Mouse (Mus musculus): Measurements from ENCODE around the gene Pip5k1c.

Pip5k1c gene

DNA sequence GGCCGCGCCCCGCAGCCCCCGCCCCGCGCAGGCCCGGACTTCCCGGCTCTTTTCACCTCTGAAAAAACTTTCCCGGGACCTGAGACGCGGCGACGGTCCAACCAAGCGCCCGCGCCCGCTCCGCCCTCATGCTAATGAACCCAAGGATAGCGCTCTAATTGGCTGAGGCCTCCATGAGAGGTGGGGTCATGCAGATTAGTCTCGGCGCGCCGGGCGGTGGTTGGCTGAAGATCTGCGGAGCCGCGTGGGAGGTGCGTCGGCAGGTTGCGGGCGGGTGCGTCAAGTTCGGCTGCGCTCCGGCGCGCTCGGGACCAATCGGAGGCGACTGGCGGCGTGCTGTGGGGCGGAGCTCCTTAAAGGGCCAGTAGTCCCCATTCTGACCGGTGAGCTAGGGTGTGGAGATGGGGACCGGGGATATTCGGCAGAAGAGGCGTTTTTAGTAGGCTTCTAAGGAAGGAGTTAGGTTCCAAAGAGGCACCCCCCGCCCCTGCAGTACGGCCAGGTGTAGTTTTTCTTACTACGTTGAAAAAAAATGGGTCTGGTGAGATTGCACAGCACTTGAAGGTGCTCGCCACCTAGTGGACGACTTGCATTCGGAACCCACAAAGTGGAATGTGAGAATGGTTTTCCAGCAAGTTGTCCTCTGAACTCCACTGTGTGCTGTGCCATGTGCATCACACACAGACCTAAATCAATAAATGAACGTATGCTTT is 57.7 kb downstream of the Pip5k1c start, which contains the start of gene Hmg20b:
Gene Hmg20b (minus strand): TSS at position 130 of the 713 bp plus-strand sequence.
- DNase-seq, result peak; percentile 100

DNA sequence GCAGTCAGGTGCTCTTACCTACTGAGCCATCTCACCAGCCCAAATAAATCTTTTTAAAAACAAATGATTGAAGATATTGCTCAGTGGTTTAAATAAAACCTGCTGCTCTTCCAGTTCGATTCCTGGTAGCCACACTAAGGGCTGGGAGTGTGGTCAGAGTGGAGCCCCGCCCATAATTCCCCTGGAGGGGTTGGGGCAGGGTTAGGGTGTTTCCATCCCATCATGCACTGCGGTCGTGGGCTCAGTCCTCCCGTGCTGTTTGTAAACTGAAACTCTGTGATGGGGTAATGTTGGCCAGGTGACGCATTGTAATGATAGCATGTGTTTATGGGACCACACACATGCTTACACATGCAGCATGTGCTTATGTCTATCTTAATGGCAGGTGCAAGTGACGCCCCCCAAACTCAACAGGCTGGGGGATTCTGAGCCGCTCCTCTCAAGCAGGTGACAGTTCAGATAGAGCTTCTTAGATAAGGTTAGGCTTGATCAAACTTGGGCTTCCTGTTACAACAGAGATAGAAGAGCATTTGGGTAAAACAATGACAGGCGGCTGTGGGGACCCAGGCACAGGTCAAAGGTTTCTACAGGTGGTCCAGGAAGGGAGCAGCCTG is 59.0 kb downstream of the Pip5k1c start:
- DNase-seq, result no peak

DNA sequence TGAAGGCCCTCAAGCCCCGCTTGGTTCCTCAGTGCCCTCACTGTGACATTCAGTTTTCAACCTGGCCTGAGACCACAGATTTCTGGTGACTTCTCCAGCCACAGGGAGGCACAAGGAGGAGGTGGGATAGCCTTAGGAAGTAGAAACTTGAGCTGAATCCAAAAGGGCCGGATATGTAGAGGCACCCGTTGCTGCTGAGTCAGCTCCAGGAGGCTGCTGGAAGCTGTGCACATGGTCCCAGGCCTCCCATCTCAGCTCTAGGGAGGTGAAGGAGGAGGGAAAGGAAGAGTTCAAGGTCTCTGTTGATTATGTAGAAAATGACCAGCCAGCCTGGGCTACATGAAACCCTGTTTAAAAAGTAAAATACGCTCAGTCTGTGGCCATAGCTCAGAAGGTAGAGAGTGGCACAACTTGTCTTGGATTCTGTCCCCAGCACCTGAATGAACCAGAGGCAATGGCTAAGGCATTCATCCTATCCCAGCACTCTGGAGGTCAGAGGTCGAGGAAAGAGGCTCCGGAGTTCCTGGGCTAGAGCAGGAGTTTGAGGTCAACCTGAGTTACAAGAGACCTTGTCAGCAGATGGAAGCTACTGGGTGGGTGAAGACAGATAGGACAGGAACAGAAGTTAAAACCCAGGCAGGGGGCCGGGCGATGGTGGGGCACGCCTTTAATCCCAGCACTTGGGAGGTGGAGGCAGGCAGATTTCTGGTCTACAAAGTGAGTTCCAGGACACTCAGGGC is 62.1 kb downstream of the Pip5k1c start:
- DNase-seq, result no peak

GRCm38 (mm10) chr10:81355533-81355932 is 62.8 kb downstream of the Pip5k1c start:
- no peak for DNase-seq

- DNase-seq, result peak; percentile 39 to 74
These were observed 63.7 kb downstream of the Pip5k1c start for GRCm38 (mm10) chr10:81356352-81356990.

GRCm38 (mm10) chr10:81356991-81357844 is 64.5 kb downstream of the Pip5k1c start, which contains the start of gene Mfsd12:
Mfsd12 (plus strand) TSS chr10:81357491.
- DNase-seq, result peak; percentile 93 to 96

DNA sequence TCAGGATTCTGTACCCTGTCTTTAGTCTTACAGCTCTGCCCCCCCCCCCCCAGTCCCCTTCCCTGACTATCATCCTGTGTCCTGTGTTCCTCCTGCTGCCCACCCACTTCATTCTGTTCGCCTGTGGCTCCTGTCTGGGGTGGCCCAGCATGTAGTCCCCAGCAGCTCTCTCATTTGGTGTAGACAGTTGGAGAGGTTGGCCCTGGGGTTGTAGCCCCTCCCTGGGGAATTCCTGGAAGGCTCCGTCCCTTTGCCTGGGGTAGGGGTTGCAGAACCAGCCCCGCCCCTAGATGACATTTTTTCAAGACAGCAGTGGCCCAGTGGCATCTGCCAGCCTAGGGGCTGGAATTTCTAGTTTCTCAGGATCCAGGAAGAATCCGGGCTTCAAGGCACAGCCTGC is 65.4 kb downstream of the Pip5k1c start:
- DNase-seq, result no peak

DNA sequence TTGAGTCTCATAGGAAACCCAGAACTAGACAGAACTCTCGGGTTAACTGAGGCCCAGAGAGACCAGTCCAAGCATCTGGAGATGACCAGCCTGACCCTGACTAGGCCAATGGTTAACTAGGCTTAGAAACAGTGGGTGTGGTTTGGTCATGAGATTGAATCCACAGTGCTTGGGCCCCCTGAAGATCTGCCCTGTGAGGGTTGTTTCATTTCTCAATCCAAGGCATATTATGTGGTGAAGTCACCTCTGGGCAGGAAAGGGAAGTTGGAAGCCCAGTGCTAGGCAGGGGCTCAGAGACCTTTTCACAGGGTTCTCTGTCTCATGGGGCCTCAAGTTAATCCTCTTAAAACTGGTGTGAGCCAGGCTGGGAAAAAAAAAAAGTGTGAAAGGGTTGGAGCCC is 66.1 kb downstream of the Pip5k1c start:
- DNase-seq, result peak; percentile 48 to 76

DNA sequence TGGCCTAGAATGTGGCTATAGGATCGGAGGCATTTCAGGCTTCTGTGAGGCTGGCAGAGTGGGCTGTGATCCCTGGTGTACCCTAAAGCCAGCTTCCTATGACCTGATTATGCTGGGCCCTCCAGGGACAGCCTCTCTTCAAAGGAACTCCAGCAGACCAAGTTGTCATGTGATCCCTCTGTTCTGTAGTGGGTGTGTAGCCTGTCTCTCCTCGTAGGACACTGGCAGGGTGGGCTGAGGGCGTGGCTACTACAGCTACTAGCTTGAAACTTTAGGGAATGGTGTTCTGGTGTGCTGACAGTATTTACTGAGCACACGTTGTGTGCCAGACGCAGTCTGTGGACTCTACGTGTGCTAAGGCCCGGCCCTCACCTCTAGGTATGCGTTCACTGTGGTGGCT is 68.0 kb downstream of the Pip5k1c start:
- no peak for DNase-seq

DNA sequence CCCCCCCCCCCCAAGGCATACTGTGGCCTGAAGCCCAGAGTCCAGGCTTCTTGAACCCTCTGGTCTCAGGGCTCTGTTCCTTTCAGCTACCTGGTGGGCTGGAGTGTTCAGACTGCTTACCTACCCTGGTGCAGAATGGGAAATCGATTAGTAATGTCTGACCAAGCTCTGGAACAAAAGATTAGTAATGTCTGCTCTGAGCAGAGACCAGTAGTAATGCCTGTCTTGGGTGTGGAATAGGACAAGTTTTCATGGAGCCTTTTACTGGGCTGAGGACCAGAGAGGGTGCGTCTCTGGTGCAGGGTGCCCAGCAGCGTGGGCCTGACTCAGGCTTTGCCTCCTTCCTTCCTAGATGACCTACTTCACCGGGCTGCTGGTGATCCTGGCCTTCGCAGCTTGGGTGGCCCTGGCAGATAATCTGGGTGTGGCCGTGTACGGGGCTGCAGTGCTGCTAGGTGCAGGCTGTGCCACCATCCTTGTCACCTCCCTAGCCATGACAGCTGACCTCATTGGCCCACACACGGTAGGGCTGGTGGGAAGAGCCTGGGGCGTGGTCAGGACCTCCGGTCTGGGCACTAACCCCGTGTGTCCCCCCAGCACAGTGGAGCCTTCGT is 69.7 kb downstream of the Pip5k1c start:
- no peak for DNase-seq

DNA sequence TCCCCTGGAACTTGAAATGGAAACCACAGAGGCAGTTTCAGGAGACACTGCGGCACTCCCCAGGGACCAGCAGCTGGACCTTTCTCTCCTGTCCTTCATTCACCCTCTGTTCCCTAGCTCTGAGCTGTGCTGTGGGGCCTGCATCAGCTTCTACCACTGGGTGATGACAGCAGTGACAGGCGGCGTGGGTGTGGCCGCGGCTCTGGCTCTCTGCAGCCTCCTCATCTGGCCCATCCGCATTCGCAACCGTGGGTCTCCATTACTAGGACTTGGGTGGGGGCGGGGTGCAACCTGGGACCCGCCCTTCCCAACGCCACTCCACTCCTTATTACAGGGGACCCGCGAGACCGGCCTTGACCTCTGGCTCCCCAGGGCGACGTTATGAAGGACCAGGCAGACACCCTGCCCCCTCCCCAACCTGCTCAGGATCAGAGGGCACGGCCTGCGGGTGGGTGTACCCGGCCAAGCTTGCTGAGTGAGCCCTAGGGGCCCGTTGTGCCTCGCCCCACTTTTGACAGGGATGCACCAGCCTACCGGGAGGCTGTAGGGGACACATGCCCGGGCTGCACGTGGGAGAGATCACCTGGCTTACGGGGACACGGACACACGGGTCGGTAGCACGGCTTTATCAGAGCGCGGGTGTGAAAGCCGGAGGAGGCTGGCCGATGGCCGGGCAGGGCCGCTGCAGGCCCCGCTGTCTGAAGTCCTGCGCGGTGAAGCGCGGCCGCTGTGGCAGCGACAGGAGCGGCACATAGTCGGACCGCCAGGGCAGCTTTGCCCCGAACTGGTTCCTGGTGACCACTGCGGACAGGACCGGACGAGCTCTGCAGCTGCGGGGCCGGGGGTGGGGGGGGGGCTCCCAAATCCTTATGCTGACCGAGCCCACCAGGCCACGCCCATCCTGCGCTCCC is 70.9 kb downstream of the Pip5k1c start:
- DNase-seq, result peak; percentile 45 to 77

DNA sequence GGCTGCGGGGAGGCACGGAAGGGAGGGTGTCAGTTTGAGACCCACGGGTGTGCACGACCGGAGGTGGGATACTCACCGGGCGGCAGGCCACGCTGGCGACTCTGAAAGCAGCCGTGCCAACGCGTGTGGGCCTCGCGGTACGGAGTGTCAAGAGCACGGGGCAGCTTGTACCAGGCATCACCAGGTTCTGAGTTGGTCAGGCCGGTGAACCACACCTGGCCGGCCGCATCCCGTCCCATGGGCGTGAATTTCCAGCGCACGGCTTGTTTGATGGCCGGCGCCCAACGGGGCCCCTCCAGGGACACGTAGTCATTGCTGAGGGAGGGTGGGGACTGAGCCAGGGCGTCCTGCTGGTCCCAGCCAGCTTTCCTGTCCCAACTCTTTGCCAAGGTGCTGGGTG is 71.9 kb downstream of the Pip5k1c start:
- peak in 1 of 2 experiments; percentile 73 for DNase-seq

GRCm38 (mm10) chr10:81365073-81365472 is 72.3 kb downstream of the Pip5k1c start:
- no peak for DNase-seq

- DNase-seq, result no peak
These were observed 73.1 kb downstream of the Pip5k1c start, which contains the start of gene 4930404N11Rik for GRCm38 (mm10) chr10:81365672-81366476. 4930404N11Rik (minus strand) TSS chr10:81365816.

GRCm38 (mm10) chr10:81366477-81367206 is 73.9 kb downstream of the Pip5k1c start:
- DNase-seq, result no peak

- no peak for DNase-seq
These were observed 74.4 kb downstream of the Pip5k1c start for GRCm38 (mm10) chr10:81367207-81367495.

All from kidney, postnatal 25 days (tissue).